Comparison of ENCODE assay signal across 12 mouse cellular contexts in the genomic region with DNA sequence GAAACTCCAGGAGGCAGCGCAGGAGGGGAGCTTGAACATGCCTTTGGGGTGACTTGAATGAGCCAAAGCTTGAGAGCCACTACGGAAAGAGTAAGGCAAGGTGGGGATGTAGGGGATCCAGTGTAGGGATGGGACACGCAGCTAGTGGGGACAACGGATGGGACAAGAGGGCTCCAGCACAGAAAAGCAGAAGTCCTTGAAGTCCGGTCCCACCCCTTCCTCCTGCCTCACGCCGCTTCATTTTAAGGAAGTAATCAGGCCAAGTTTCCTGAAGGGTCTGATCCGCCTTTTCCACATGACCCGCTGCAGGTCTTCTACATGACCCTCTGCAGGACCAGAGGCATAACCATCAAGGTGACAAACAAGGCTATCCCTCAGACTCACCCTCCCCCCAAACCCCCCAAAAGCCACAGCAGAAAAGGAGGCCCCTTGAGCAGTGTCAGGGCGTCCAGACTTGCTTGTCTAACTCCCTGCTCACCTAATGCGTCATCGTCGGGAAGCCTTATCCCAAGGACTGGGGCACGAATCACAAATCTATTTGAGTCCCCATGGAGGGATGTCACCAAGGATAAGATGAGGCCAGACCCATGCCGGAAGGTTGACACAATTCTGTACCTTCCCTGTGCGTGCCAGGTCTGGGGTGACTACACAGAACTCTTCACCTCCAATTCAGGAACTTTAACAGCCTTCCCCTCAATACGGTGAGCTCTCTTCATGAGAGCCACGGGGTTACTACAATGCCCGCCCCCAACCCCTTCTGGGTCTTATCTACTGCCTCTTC. TPM values are rescaled to one million over a fixed set of nuclear protein-coding genes. Genes with fewer than 3 reads are reported as not detected.
DNase-seq lines count a peak whose midpoint lies in the region; ATAC-seq and TF ChIP-seq lines count a peak whose summit lies in the region.
"Had no signal": no experiment of that assay in that cellular context is flagged by ENCODE, and none has a peak within 500 bp of the region (broad histone marks: within the 10 kb centered on the region; RNA-seq: fewer than 3 reads in every experiment).

No protein-coding gene starts in this region.

- peak overlapping the region; percentile 26; the same call in 1 of the 2 replicates for H3K27ac ChIP-seq in forebrain, embryonic 10.5 days
- H3K27ac ChIP-seq in forebrain, embryonic 12.5 days: no peak overlapping the region
- H3K27ac ChIP-seq in liver, adult 2 months (replicated peaks; ENCODE audit: insufficient read depth, low read depth, low read length): peak overlapping the region; percentile 43
- H3K27ac ChIP-seq in hindbrain, embryonic 14.5 days: no peak overlapping the region
- H3K27ac ChIP-seq: neural tube, embryonic 13.5 days had no signal

- 90% methylated on average over 19 of the region's 19 CpGs for WGBS in forebrain, embryonic 10.5 days
- 93% methylated on average over 19 of the region's 19 CpGs for WGBS in forebrain, embryonic 12.5 days
- 77% methylated on average over 19 of the region's 19 CpGs for WGBS in liver, adult 2 months
- 87% methylated on average over 19 of the region's 19 CpGs for WGBS in hindbrain, embryonic 14.5 days

- no peaks in the 10 kb centered on the region for H3K27me3 ChIP-seq in forebrain, embryonic 10.5 days (ENCODE audit: poor library complexity, severe bottlenecking)
- H3K27me3 ChIP-seq in forebrain, embryonic 12.5 days: no peaks in the 10 kb centered on the region
- no peaks in the 10 kb centered on the region for H3K27me3 ChIP-seq in liver, adult 2 months (ENCODE audit: control insufficient read depth, insufficient read depth, low read length)
- H3K27me3 ChIP-seq in hindbrain, embryonic 14.5 days (ENCODE audit: control insufficient read depth, insufficient read depth, low read length): no peaks in the 10 kb centered on the region
- H3K27me3 ChIP-seq: neural tube, embryonic 13.5 days had no signal

- no peaks in the 10 kb centered on the region for H3K9me3 ChIP-seq in forebrain, embryonic 10.5 days
- H3K9me3 ChIP-seq in forebrain, embryonic 12.5 days: no peaks in the 10 kb centered on the region
- H3K9me3 ChIP-seq in hindbrain, embryonic 14.5 days (ENCODE audit: control insufficient read depth, low read length): no peaks in the 10 kb centered on the region
- H3K9me3 ChIP-seq: neural tube, embryonic 13.5 days had no signal

- no peak overlapping the region for H3K9ac ChIP-seq in forebrain, embryonic 12.5 days
- H3K9ac ChIP-seq in liver, adult 2 months (ENCODE audit: low read depth, low read length): no peak overlapping the region
- H3K9ac ChIP-seq in hindbrain, embryonic 14.5 days: no peak overlapping the region
- H3K9ac ChIP-seq: neural tube, embryonic 13.5 days had no signal

- no peak for TF ChIP-seq CTCF in liver, adult 2 months (IDR thresholded peaks at IDR 0.05; ENCODE audit: low read depth, low read length)

- TF ChIP-seq POLR2A in liver, adult 2 months (IDR thresholded peaks at IDR 0.05; ENCODE audit: extremely low read depth, insufficient read depth, low read length): no peak

- peaks cover 72% of the 10 kb centered on the region for H3K4me1 ChIP-seq in forebrain, embryonic 10.5 days
- H3K4me1 ChIP-seq in forebrain, embryonic 12.5 days: peaks cover 64% of the 10 kb centered on the region
- H3K4me1 ChIP-seq in liver, adult 2 months (ENCODE audit: control insufficient read depth, insufficient read depth, low read length): peaks cover 13% of the 10 kb centered on the region; the same call in 1 of the 2 replicates
- peaks cover 44% of the 10 kb centered on the region for H3K4me1 ChIP-seq in hindbrain, embryonic 14.5 days (replicated peaks; ENCODE audit: control insufficient read depth, insufficient read depth, low read length)

- peaks cover 33% of the 10 kb centered on the region for H3K36me3 ChIP-seq in forebrain, embryonic 10.5 days (replicated peaks)
- H3K36me3 ChIP-seq in forebrain, embryonic 12.5 days (replicated peaks): peaks cover 14% of the 10 kb centered on the region
- H3K36me3 ChIP-seq in liver, adult 2 months (ENCODE audit: control insufficient read depth, insufficient read depth, low read length): no peaks in the 10 kb centered on the region
- peaks cover 15% of the 10 kb centered on the region for H3K36me3 ChIP-seq in hindbrain, embryonic 14.5 days (replicated peaks; ENCODE audit: control insufficient read depth, insufficient read depth)

- H3K4me3 ChIP-seq in forebrain, embryonic 10.5 days: no peak overlapping the region
- no peak overlapping the region for H3K4me3 ChIP-seq in forebrain, embryonic 12.5 days (replicated peaks)
- H3K4me3 ChIP-seq in liver, adult 2 months (ENCODE audit: insufficient read depth, low read depth, low read length): no peak overlapping the region
- no peak overlapping the region for H3K4me3 ChIP-seq in hindbrain, embryonic 14.5 days (replicated peaks; ENCODE audit: low read length)
- H3K4me3 ChIP-seq: neural tube, embryonic 13.5 days had no signal

- H3K4me2 ChIP-seq in forebrain, embryonic 12.5 days: no peak overlapping the region
- no peak overlapping the region for H3K4me2 ChIP-seq in hindbrain, embryonic 14.5 days (replicated peaks)
- H3K4me2 ChIP-seq: neural tube, embryonic 13.5 days had no signal

- ATAC-seq in forebrain, embryonic 12.5 days (ENCODE audit: low FRiP score): no peak
- peak; percentile 67 for ATAC-seq in common myeloid progenitor, adult 5-6 weeks (replicated peaks; ENCODE audit: low read depth, poor library complexity, severe bottlenecking)
- ATAC-seq in megakaryocyte progenitor cell, adult 5-6 weeks (replicated peaks; ENCODE audit: poor library complexity): peak; percentile 56
- no peak for ATAC-seq in hindbrain, embryonic 14.5 days (ENCODE audit: low FRiP score)

- no peaks in the 10 kb centered on the region; the same call in 1 of the 2 replicates for H3K79me2 ChIP-seq in liver, adult 2 months (ENCODE audit: control insufficient read depth, insufficient read depth, low read length)

- no peak for DNase-seq in forebrain, embryonic 10.5 days (ENCODE audit: extremely low spot score, low spot score)
- DNase-seq in liver, adult 2 months (ENCODE audit: extremely low read depth, low read depth, low spot score): peak; percentile 37
- no peak for DNase-seq in liver
- no peak for DNase-seq in hindbrain, embryonic 14.5 days (ENCODE audit: low spot score)
- DNase-seq in adrenal gland, postnatal 14 days: no peak
- DNase-seq: adrenal gland, postnatal 36 days; cerebellum, postnatal 36 days; gastrocnemius, postnatal 10 days had no signal

RNA-seq across cellular contexts. Expression of a gene that starts 14.2 kb away (rescaled TPM):
- polyA plus RNA-seq in forebrain, embryonic 10.5 days (2016; fragmentation: Nextera tagmentation; extraction: Ambion mirVana): 109 and 114 TPM in 2 replicates
- polyA plus RNA-seq in forebrain, embryonic 12.5 days (2016; fragmentation: Nextera tagmentation; extraction: Ambion mirVana): 148 and 282 TPM in 2 replicates
- total RNA-seq in liver, adult 2 months (2014; rRNA removed): 12.4 and 18.6 TPM in 2 replicates
- polyA plus RNA-seq in liver, adult 2 months (2012; rRNA removed): 26.7 and 40.3 TPM in 2 replicates
- total RNA-seq in common myeloid progenitor, adult 5-6 weeks (2017): 79.3 and 132 TPM in 2 replicates
- total RNA-seq in megakaryocyte progenitor cell, adult 5-6 weeks (2015): 88.7 and 123 TPM in 2 replicates
- total RNA-seq in megakaryocyte progenitor cell, adult 5-6 weeks (2017): 101 and 127 TPM in 2 replicates
- 238 and 309 TPM in 2 replicates for polyA plus RNA-seq in hindbrain, embryonic 14.5 days (2014; fragmentation: Nextera tagmentation; extraction: Ambion mirVana)
- 56.9 and 79.0 TPM in 2 replicates for total RNA-seq in adrenal gland, postnatal 14 days (2021)

RNA-seq across cellular contexts. Expression of a gene that starts 35.9 kb away (rescaled TPM):
- polyA plus RNA-seq in forebrain, embryonic 10.5 days (2016; fragmentation: Nextera tagmentation; extraction: Ambion mirVana): 10.8 and 11.1 TPM in 2 replicates
- polyA plus RNA-seq in forebrain, embryonic 12.5 days (2016; fragmentation: Nextera tagmentation; extraction: Ambion mirVana): 9.9 and 10.9 TPM in 2 replicates
- 5.2 and 7.0 TPM in 2 replicates for total RNA-seq in liver, adult 2 months (2014; rRNA removed)
- 11.3 and 12.2 TPM in 2 replicates for polyA plus RNA-seq in liver, adult 2 months (2012; rRNA removed)
- total RNA-seq in common myeloid progenitor, adult 5-6 weeks (2017): 5.7 and 7.4 TPM in 2 replicates
- total RNA-seq in megakaryocyte progenitor cell, adult 5-6 weeks (2015): 1.2 and 2.2 TPM in 2 replicates
- 3.3 and 8.0 TPM in 2 replicates for total RNA-seq in megakaryocyte progenitor cell, adult 5-6 weeks (2017)
- polyA plus RNA-seq in hindbrain, embryonic 14.5 days (2014; fragmentation: Nextera tagmentation; extraction: Ambion mirVana): 15.1 and 19.1 TPM in 2 replicates
- total RNA-seq in adrenal gland, postnatal 14 days (2021): 6.6 and 10.0 TPM in 2 replicates

RNA-seq across cellular contexts. Expression of a gene that starts 47.9 kb away (rescaled TPM):
- polyA plus RNA-seq in forebrain, embryonic 10.5 days (2016; fragmentation: Nextera tagmentation; extraction: Ambion mirVana): 16.7 and 17.3 TPM in 2 replicates
- polyA plus RNA-seq in forebrain, embryonic 12.5 days (2016; fragmentation: Nextera tagmentation; extraction: Ambion mirVana): 10.9 and 12.7 TPM in 2 replicates
- 7.0 and 8.9 TPM in 2 replicates for total RNA-seq in liver, adult 2 months (2014; rRNA removed)
- polyA plus RNA-seq in liver, adult 2 months (2012; rRNA removed): 6.9 and 7.3 TPM in 2 replicates
- total RNA-seq in common myeloid progenitor, adult 5-6 weeks (2017): 3.6 and 12.1 TPM in 2 replicates
- 2.6 TPM in 2 replicates for total RNA-seq in megakaryocyte progenitor cell, adult 5-6 weeks (2015)
- total RNA-seq in megakaryocyte progenitor cell, adult 5-6 weeks (2017): 3.8 and 4.2 TPM in 2 replicates
- 6.5 and 7.4 TPM in 2 replicates for polyA plus RNA-seq in hindbrain, embryonic 14.5 days (2014; fragmentation: Nextera tagmentation; extraction: Ambion mirVana)
- 9.1 and 10.8 TPM in 2 replicates for total RNA-seq in adrenal gland, postnatal 14 days (2021)

Comparison
In these comparisons a context has a peak if more than half of its experiments do, and no peak if none do; other contexts are left out.
1. H3K27ac ChIP-seq: peak in forebrain, embryonic 10.5 days (single experiment) and liver, adult 2 months (single experiment); none in forebrain, embryonic 12.5 days (single experiment) and hindbrain, embryonic 14.5 days (single experiment).
2. ATAC-seq: peak in common myeloid progenitor, adult 5-6 weeks (single experiment) and megakaryocyte progenitor cell, adult 5-6 weeks (single experiment); none in forebrain, embryonic 12.5 days (single experiment) and hindbrain, embryonic 14.5 days (single experiment).